Mouse (Mus musculus): ENCODE measurements around the gene Nrf1. TPM values are rescaled to one million over a fixed set of nuclear protein-coding genes. Genes with fewer than 3 reads are reported as not detected.

The Nrf1 gene
- polyA plus RNA-seq, 1 experiment from 2014 or later = 17.3 TPM

GRCm38 (mm10) chr6:30123391-30123790 is 75.6 kb downstream of the Nrf1 start:
- ATAC-seq = no peak
- H3K36me3 ChIP-seq (replicated peaks; ENCODE audit: insufficient read depth, low read length) = peaks cover 60% of the 10 kb centered on the region
- 80% methylated on average over 1 of the region's 1 CpGs for WGBS (ENCODE audit: insufficient replicate concordance)

GRCm38 (mm10) chr6:30126060-30126459 is 78.3 kb downstream of the Nrf1 start:
- H3K9me3 ChIP-seq (ENCODE audit: low read length) = no peaks in the 10 kb centered on the region
- no peaks in the 10 kb centered on the region for H3K4me1 ChIP-seq (ENCODE audit: insufficient read depth)
- no peak overlapping the region for H3K4me2 ChIP-seq (ENCODE audit: low read depth, low read length)
- no peak overlapping the region for H3K4me3 ChIP-seq (ENCODE audit: low read depth, low read length)
- DNase-seq = no peak
- no peaks in the 10 kb centered on the region for H3K27me3 ChIP-seq (ENCODE audit: insufficient read depth, low read length)
- no peak overlapping the region for H3K9ac ChIP-seq (replicated peaks)
- TF ChIP-seq CTCF (IDR thresholded peaks at IDR 0.05; ENCODE audit: low read depth) = no peak
- no peak for TF ChIP-seq EP300 (IDR thresholded peaks at IDR 0.05; ENCODE audit: low read depth)
- WGBS (ENCODE audit: insufficient replicate concordance) = 80% methylated on average over 7 of the region's 7 CpGs
- H3K27ac ChIP-seq (ENCODE audit: low read depth) = no peak overlapping the region
- peak; percentile 45; the same call in 1 of the 2 replicates for ATAC-seq
- peaks cover 41% of the 10 kb centered on the region for H3K36me3 ChIP-seq (replicated peaks; ENCODE audit: insufficient read depth, low read length)

More at GRCm38 (mm10) chr6:30123391-30123790, 75.6 kb downstream of the Nrf1 start:
- Histone ChIP-seq H3K27ac (ENCODE audit: low read depth) (no peak overlapping the region), H3K27me3 (ENCODE audit: insufficient read depth, low read length) (no peaks in the 10 kb centered on the region), H3K9me3 (ENCODE audit: low read length) (no peaks in the 10 kb centered on the region), H3K9ac (replicated peaks) (no peak overlapping the region), H3K4me2 (ENCODE audit: low read depth, low read length) (no peak overlapping the region), H3K4me3 (ENCODE audit: low read depth, low read length) (no peak overlapping the region), H3K4me1 (ENCODE audit: insufficient read depth) (no peaks in the 10 kb centered on the region)
- no peak for DNase-seq
- TF ChIP-seq CTCF (IDR thresholded peaks at IDR 0.05; ENCODE audit: low read depth) (no peak), EP300 (IDR thresholded peaks at IDR 0.05; ENCODE audit: low read depth) (no peak)

GRCm38 (mm10) chr6:30126766-30127165 is 79.0 kb downstream of the Nrf1 start:
- DNase-seq (no peak), ATAC-seq (no peak)
- Histone ChIP-seq H3K4me2 (ENCODE audit: low read depth, low read length) (no peak overlapping the region), H3K27me3 (ENCODE audit: insufficient read depth, low read length) (no peaks in the 10 kb centered on the region), H3K36me3 (replicated peaks; ENCODE audit: insufficient read depth, low read length) (peaks cover 40% of the 10 kb centered on the region), H3K27ac (ENCODE audit: low read depth) (0 out of 2 replicates have a peak overlapping the region, but pooled peaks have one; percentile 3), H3K4me3 (ENCODE audit: low read depth, low read length) (no peak overlapping the region), H3K4me1 (ENCODE audit: insufficient read depth) (no peaks in the 10 kb centered on the region), H3K9ac (replicated peaks) (no peak overlapping the region), H3K9me3 (ENCODE audit: low read length) (no peaks in the 10 kb centered on the region)
- WGBS (ENCODE audit: insufficient replicate concordance) = 62% methylated on average over 6 of the region's 9 CpGs
- TF ChIP-seq EP300 (IDR thresholded peaks at IDR 0.05; ENCODE audit: low read depth) (no peak), CTCF (IDR thresholded peaks at IDR 0.05; ENCODE audit: low read depth) (no peak)

GRCm38 (mm10) chr6:30132399-30132798 is 84.6 kb downstream of the Nrf1 start:
- TF ChIP-seq EP300 (IDR thresholded peaks at IDR 0.05; ENCODE audit: low read depth) (no peak), CTCF (IDR thresholded peaks at IDR 0.05; ENCODE audit: low read depth) (no peak)
- no peaks in the 10 kb centered on the region for H3K27me3 ChIP-seq (ENCODE audit: insufficient read depth, low read length)
- no peaks in the 10 kb centered on the region for H3K9me3 ChIP-seq (ENCODE audit: low read length)
- no peak overlapping the region for H3K4me2 ChIP-seq (ENCODE audit: low read depth, low read length)
- 56% methylated on average over 3 of the region's 3 CpGs for WGBS (ENCODE audit: insufficient replicate concordance)
- H3K9ac ChIP-seq (replicated peaks) = no peak overlapping the region
- no peak overlapping the region for H3K27ac ChIP-seq (ENCODE audit: low read depth)
- ATAC-seq (no peak), DNase-seq (no peak)
- H3K36me3 ChIP-seq (replicated peaks; ENCODE audit: insufficient read depth, low read length) = peaks cover 49% of the 10 kb centered on the region
- H3K4me1 ChIP-seq (ENCODE audit: insufficient read depth) = peaks cover 5% of the 10 kb centered on the region
- no peak overlapping the region for H3K4me3 ChIP-seq (ENCODE audit: low read depth, low read length)

- H3K27ac ChIP-seq (ENCODE audit: low read depth) = no peak overlapping the region
- WGBS (ENCODE audit: insufficient replicate concordance) = 10% methylated on average over 3 of the region's 3 CpGs
- H3K9me3 ChIP-seq (ENCODE audit: low read length) = no peaks in the 10 kb centered on the region
- H3K4me1 ChIP-seq (ENCODE audit: insufficient read depth) = peaks cover 5% of the 10 kb centered on the region
- no peak overlapping the region for H3K9ac ChIP-seq (replicated peaks)
- no peak overlapping the region for H3K4me2 ChIP-seq (ENCODE audit: low read depth, low read length)
- ATAC-seq (no peak), DNase-seq (no peak)
- TF ChIP-seq EP300 (IDR thresholded peaks at IDR 0.05; ENCODE audit: low read depth) (no peak), CTCF (IDR thresholded peaks at IDR 0.05; ENCODE audit: low read depth) (no peak)
- H3K27me3 ChIP-seq (ENCODE audit: insufficient read depth, low read length) = no peaks in the 10 kb centered on the region
- H3K36me3 ChIP-seq (replicated peaks; ENCODE audit: insufficient read depth, low read length) = peaks cover 59% of the 10 kb centered on the region
- no peak overlapping the region for H3K4me3 ChIP-seq (ENCODE audit: low read depth, low read length)
Measured at GRCm38 (mm10) chr6:30135590-30135989, 87.8 kb downstream of the Nrf1 start.

- 82% methylated on average over 2 of the region's 2 CpGs for WGBS (ENCODE audit: insufficient replicate concordance)
Measured at GRCm38 (mm10) chr6:30137227-30137626, 89.4 kb downstream of the Nrf1 start.

More at GRCm38 (mm10) chr6:30137227-30137626, 89.4 kb downstream of the Nrf1 start:
- DNase-seq (no peak), ATAC-seq (no peak)
- H3K9me3 ChIP-seq (ENCODE audit: low read length) = no peaks in the 10 kb centered on the region
- peaks cover 63% of the 10 kb centered on the region for H3K36me3 ChIP-seq (replicated peaks; ENCODE audit: insufficient read depth, low read length)
- no peak overlapping the region for H3K4me2 ChIP-seq (ENCODE audit: low read depth, low read length)
- H3K4me1 ChIP-seq (ENCODE audit: insufficient read depth) = peaks cover 5% of the 10 kb centered on the region
- no peak overlapping the region for H3K27ac ChIP-seq (ENCODE audit: low read depth)
- H3K27me3 ChIP-seq (ENCODE audit: insufficient read depth, low read length) = no peaks in the 10 kb centered on the region
- no peak overlapping the region for H3K4me3 ChIP-seq (ENCODE audit: low read depth, low read length)
- no peak overlapping the region for H3K9ac ChIP-seq (replicated peaks)
- TF ChIP-seq EP300 (IDR thresholded peaks at IDR 0.05; ENCODE audit: low read depth) = no peak
- no peak for TF ChIP-seq CTCF (IDR thresholded peaks at IDR 0.05; ENCODE audit: low read depth)
